Mouse (Mus musculus) neutrophil, adult 59 days (primary cell): Measurements from ENCODE around the gene Xpo5. TPM values are rescaled to one million over a fixed set of nuclear protein-coding genes. Genes with fewer than 3 reads are reported as not detected.

Experiments
- total RNA-seq, 2 experiments: library from RNA; stranded (reverse); gene quantifications; 1 replicate in 1 of 2; 2 replicates in 1 of 2; pipeline ENCODE4 v1.2.4; 2023

The Xpo5 gene
- total RNA-seq: 10 to 100 TPM; 21.3 to 22.6 TPM

DNA sequence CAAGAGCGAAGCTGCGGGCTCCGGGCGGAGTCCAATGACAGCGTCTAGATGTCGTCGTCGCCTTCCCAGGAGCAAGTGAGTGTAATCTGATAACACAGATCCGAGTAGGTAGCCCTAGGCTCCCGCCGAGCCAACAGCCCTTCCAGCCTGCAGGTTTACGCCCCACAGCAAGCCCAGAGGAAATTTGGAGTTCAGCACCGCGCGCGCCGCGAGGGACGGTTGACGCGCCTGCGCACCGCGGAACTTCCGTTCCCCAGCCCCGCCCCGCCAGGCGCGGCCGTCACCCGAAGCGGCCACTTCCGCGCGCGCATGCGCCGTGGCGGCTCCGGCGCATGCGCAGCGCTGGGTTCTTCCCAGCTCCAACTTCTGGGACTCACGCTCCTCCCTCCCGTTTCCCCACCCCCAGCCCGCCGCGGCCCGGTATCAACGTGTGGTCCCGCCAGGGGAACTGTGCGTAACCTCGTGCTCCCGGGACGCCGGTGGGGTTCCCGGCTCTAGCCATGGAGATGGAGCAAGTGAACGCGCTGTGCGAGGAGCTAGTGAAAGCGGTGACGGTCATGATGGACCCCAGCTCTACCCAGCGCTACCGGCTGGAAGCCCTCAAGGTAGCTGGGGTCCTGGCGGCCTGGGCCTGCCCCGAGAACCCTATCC is at the start of gene Xpo5, which contains the start of gene Polh:
Gene Xpo5 (plus strand): TSS at position 362 of the 651 bp plus-strand sequence.
Gene Polh (minus strand): TSS at position 225 of the 651 bp plus-strand sequence.

DNA sequence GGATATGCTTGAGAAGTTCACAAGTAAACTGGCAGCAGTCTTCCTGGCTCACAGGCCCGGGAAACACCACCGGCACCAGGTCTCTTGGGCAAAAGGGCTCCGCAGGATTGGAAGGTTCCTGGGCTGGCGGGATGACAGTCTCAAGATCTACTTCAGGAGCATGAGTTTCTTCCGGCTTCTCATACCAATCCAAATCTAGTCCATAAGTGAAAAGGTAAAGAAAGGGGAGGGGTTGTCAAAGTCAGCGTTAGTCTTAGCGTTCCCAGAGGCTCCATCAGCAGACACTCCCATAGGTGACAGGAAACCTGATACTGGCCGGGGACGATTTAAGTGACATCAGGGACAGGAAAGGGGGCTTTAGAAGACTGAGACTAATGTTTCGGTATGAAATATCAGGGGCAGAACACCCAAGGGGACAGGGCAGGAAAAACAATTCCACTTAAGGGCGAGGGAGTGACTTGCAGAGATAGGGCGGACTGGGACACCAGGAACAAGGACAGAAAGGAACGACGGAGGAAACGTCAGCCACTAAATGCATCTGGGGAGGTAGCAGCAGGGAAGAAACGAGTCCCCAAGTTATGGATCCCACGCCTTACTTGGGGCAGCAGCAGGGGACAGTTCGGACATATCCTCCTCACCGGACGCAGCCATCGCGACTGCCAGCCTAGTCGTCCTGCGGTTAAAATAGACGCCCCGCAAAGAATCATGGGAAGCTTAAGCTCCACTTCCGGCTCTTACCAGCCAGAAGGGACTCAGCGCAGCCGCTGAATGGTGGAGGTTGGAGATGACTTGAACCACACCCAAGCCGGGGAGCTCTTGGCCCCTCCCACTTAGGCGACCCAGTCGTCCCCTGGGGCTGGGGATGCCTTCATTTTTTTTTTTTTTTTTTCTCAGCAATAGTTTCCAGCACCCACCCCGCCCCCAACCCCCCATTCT is 49.5 kb upstream of the Xpo5 start, which contains the start of gene Mad2l1bp:
Gene Mad2l1bp (minus strand): TSS at position 707 of the 936 bp plus-strand sequence.

DNA sequence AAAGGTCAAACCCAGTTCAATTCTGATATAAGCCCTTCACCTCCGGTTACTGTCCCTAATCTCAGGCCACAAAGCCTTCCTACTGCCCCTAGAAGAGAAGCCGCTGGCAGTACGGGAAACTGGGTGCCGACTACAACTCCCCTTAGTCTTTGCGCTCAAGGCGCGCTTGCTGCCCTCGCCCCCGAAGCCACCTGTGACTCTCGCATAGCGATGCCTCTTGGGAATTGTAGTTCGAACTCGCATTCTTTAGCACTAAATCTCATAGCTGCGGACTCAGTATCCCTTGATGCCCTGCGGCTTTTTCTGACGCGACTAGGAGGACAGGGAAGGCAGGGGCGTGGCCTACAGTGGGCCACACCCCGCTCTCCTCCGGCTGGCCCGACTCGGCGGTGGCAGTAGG is 41.9 kb upstream of the Xpo5 start, which contains the start of gene Gtpbp2:
Gene Gtpbp2 (plus strand): TSS at position 347 of the 400 bp plus-strand sequence.

DNA sequence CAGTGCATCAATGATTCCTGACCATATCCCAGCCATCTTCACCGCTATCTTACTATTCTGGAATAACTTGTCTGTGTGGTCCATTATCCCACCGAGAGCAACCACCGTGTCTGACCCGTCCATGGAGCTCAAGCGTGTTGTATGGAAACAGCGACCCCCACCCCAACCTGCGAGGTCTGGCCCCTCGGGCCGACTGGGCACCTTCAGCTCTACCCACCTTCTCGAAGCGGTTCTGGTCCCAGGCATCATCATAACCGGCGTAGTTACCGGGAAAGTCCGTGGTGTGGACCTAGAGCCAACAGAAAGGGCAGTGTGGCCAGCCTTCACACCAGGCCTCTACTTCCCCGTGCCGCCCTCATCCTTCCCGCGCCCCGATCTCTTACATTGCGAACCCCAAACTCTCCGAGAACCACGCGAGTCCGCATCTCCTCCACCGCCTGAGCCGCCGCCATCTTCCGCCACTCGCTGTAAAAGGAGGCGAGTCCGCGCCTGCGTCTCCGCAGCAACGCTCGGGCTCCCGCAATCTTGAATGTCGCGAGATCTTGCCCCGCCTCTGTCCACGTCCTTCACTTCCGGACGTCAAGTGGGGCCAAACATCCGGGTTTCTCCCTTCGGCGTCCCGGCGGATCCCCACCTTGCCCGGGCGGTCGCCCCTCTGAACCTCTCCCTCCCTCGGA is 45.1 kb downstream of the Xpo5 start, which contains the start of the genes Polr1c and Yipf3:
Gene Polr1c (minus strand): TSS at position 543 of the 677 bp plus-strand sequence.
Gene Yipf3 (plus strand): TSS at position 569 of the 677 bp plus-strand sequence.

DNA sequence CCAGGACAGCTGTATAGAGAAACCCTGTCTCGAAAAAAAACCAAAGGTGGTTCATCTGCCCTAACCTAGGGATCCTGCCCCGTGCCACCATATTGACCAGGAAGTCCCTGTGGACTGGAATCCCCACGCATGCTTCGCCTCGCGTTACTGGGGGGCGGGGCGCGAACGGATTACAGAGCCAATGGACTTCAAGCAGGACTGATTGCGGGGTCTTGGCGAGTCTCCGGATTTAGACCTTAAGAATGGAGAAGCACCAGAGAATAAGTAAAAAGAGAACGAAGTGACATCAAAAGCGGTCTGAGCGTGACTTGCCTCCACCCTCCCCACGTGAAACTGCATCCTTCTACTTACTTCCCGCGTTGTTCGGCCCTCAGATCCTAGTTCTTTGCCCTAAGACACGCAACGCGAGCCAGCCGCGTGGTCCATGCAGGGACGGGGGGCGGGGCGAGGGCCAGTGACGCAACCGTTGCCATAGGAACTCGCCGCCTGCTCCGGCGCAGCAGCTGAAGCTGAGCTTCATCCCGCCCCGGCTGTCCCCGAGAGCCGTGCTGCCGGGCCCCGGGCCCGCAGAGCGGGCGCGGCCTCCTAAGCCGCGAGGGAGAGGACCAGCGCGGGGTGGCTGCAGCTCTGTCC is 51.0 kb downstream of the Xpo5 start, which contains the start of gene Lrrc73:
Gene Lrrc73 (plus strand): TSS at position 80 of the 633 bp plus-strand sequence.

DNA sequence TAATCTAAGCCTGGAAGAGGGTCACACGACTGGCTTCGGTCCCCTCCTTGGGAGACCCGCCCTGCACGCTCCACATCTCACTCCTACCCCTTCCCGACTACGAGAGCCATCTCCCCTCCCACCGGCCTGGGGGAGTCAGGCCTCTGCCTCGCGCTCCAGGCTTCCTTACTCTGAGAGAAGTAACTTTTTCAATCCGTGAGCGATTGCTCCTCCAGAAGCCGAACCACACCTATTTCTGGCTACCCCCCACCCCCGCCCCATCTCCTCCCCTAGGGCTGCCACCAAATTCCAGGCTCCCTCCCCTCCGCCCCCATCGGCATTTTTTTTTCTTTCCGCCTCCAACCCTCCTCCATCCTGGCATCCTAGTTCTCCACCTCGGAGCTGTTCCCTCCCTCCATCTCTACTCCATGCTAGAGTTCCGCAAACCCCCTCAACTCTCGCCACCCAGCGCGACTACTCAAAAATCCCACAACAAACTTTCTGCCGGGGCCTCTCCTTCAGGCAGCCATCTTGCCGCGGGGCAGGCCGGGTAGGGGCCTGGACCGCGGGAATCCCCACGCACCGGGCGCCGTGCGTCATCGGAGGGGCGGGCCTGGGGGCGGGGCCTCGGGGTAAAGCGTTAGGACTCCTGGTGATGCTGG is 80.0 kb downstream of the Xpo5 start, which contains the start of gene Tjap1:
Gene Tjap1 (minus strand): TSS at position 544 of the 641 bp plus-strand sequence.

Other genes starting within 250 kb of the Xpo5 start
- 10 to 100 TPM; 37.8 to 39.6 TPM for gene Vegfa, start 170.4 kb upstream of the Xpo5 start, total RNA-seq
- 10 to 100 TPM; 23.0 to 23.2 TPM for gene Mrps18a, start 91.8 kb upstream of the Xpo5 start, total RNA-seq
- gene Rsph9, start 58.6 kb upstream of the Xpo5 start, total RNA-seq: 1 to 10 TPM in 1 of 2 experiments, under 1 TPM in 1; 0.62 to 1.3 TPM
- gene Mad2l1bp, start 49.2 kb upstream of the Xpo5 start, total RNA-seq: 10 to 100 TPM; 17.5 to 21.9 TPM
- gene Gtpbp2, start 41.8 kb upstream of the Xpo5 start, total RNA-seq: 100 to 1,000 TPM; 124 to 126 TPM
- 10 to 100 TPM; 18.3 to 20.1 TPM for gene Polh, start 137 bp upstream of the Xpo5 start, total RNA-seq
- 10 to 100 TPM; 20.6 to 23.0 TPM for gene Polr1c, start 45.3 kb downstream of the Xpo5 start, total RNA-seq
- 10 to 100 TPM; 86.2 to 94.1 TPM for gene Yipf3, start 45.3 kb downstream of the Xpo5 start, total RNA-seq
- 1 to 10 TPM; 1.0 to 1.2 TPM for gene Lrrc73, start 50.7 kb downstream of the Xpo5 start, total RNA-seq
- gene Tjap1, start 80.2 kb downstream of the Xpo5 start, total RNA-seq: 10 to 100 TPM; 23.3 to 27.7 TPM
- gene Dlk2, start 94.6 kb downstream of the Xpo5 start, total RNA-seq: not detected
- gene Abcc10, start 125.6 kb downstream of the Xpo5 start, total RNA-seq: 1 to 10 TPM; 5.3 to 5.9 TPM
- 1 to 10 TPM; 5.0 to 9.9 TPM for gene Zfp318, start 180.9 kb downstream of the Xpo5 start, total RNA-seq
- gene Crip3, start 226.1 kb downstream of the Xpo5 start, total RNA-seq: not detected
- not detected for gene Slc22a7, start 235.7 kb downstream of the Xpo5 start, total RNA-seq